Mouse (Mus musculus) CH12.LX (cell line): ENCODE data around the gene Rusc2. TPM values are rescaled to one million over a fixed set of nuclear protein-coding genes. Genes with fewer than 3 reads are reported as not detected.

Experiments used
- DNase-seq: peaks from one replicate; pipeline ENCODE4 v3.0.0-alpha.2; 2013; ENCODE audit errors: extremely low read depth
- H3K27ac ChIP-seq: 2 replicates; pipeline ENCODE4 v1.5.1; 2012; ENCODE audit warnings: low read depth, mild to moderate bottlenecking, control low read depth, moderate library complexity; ENCODE audit not compliant: insufficient read depth
- H3K27me3 ChIP-seq: replicated peaks from 2 replicates; pipeline ENCODE3; 2012; ENCODE audit warnings: inconsistent platforms
- H3K36me3 ChIP-seq, 2 experiments: replicated peaks in 1 of 2; 2 replicates each; pipeline versions ENCODE3 to v1.6.1; 2012; ENCODE audit warnings: inconsistent platforms in 1 of 2, low read length in 1 of 2, mild to moderate bottlenecking in 1 of 2, mixed read lengths in 1 of 2, moderate library complexity in 1 of 2; ENCODE audit not compliant: control insufficient read depth in 1 of 2, insufficient read depth in 1 of 2
- H3K4me1 ChIP-seq, 2 experiments: 2 replicates each; pipeline ENCODE4 v1.6.1; 2012; ENCODE audit warnings: inconsistent platforms in 1 of 2, moderate library complexity in 1 of 2; ENCODE audit not compliant: insufficient read depth in 2 of 2, control insufficient read depth in 1 of 2
- H3K4me2 ChIP-seq: 2 replicates; pipeline ENCODE4 v1.6.1; 2012; ENCODE audit warnings: low read depth, mild to moderate bottlenecking, control low read depth; ENCODE audit not compliant: poor library complexity, insufficient read depth, severe bottlenecking
- H3K4me3 ChIP-seq, 3 experiments: fragments of 150-350 bp in 1 of 3; sonication (generic) in 1 of 3; replicated peaks in 1 of 3; 2 replicates each; pipeline versions ENCODE3 to v1.5.1; 2011 to 2012; ENCODE audit warnings: low read depth in 2 of 3, low read length in 2 of 3, mild to moderate bottlenecking in 2 of 3, moderate library complexity in 2 of 3, control low read depth in 1 of 3, improper control_type of control experiment in 1 of 3, inconsistent platforms in 1 of 3, mixed read lengths in 1 of 3; ENCODE audit not compliant: poor library complexity in 1 of 3
- H3K79me2 ChIP-seq: replicated peaks from 2 replicates; pipeline ENCODE4 v1.6.1; 2012; ENCODE audit warnings: mild to moderate bottlenecking, moderate library complexity; ENCODE audit not compliant: control insufficient read depth, poor library complexity, insufficient read depth, severe bottlenecking; ENCODE audit errors: extremely low read depth
- H3K9ac ChIP-seq: 2 replicates; pipeline ENCODE4 v1.6.1; 2012; ENCODE audit warnings: low read depth, mild to moderate bottlenecking, control low read depth, moderate library complexity; ENCODE audit not compliant: insufficient read depth
- H3K9me3 ChIP-seq: replicated peaks from 2 replicates; pipeline ENCODE3; 2012; ENCODE audit warnings: low read length, inconsistent platforms, mixed read lengths
- E2F4 ChIP-seq: IDR thresholded peaks from 2 replicates; pipeline ENCODE4 v1.6.1; 2011; ENCODE audit warnings: low read depth, low read length, improper control_type of control experiment; ENCODE audit not compliant: insufficient replicate concordance
- EP300 ChIP-seq: IDR thresholded peaks from 2 replicates; pipeline ENCODE4 v1.6.1; 2011; ENCODE audit warnings: low read length, improper control_type of control experiment
- GABPA ChIP-seq: IDR thresholded peaks from 2 replicates; pipeline ENCODE4 v1.6.1; 2012; ENCODE audit warnings: low read depth, low read length, improper control_type of control experiment, inconsistent platforms; ENCODE audit not compliant: insufficient replicate concordance
- JUN ChIP-seq: IDR thresholded peaks from 2 replicates; pipeline ENCODE4 v1.6.1; 2011; ENCODE audit warnings: low read depth, mild to moderate bottlenecking, low read length, improper control_type of control experiment, moderate library complexity; ENCODE audit not compliant: insufficient read depth
- KAT2A ChIP-seq: IDR thresholded peaks from 2 replicates; pipeline ENCODE4 v1.6.1; 2012; ENCODE audit warnings: low read length, improper control_type of control experiment, inconsistent platforms; ENCODE audit not compliant: insufficient replicate concordance
- MAFK ChIP-seq: IDR thresholded peaks from 2 replicates; pipeline ENCODE4 v1.6.1; 2011; ENCODE audit warnings: low read length, improper control_type of control experiment; ENCODE audit not compliant: insufficient replicate concordance
- MAZ ChIP-seq: IDR thresholded peaks from 2 replicates; pipeline ENCODE4 v1.6.1; 2012; ENCODE audit warnings: low read depth, mild to moderate bottlenecking, inconsistent platforms, low read length, improper control_type of control experiment, moderate library complexity
- NELFE ChIP-seq: IDR thresholded peaks from 2 replicates; pipeline ENCODE4 v1.6.1; 2011; ENCODE audit warnings: low read depth, low read length, improper control_type of control experiment
- NRF1 ChIP-seq: IDR thresholded peaks from 2 replicates; pipeline ENCODE4 v1.6.1; 2014; ENCODE audit warnings: low read depth, mild to moderate bottlenecking, inconsistent platforms, low read length, improper control_type of control experiment, moderate library complexity
- POLR2A ChIP-seq: IDR thresholded peaks from 2 replicates; pipeline ENCODE4 v1.6.1; 2011; ENCODE audit warnings: low read depth, mild to moderate bottlenecking, improper control_type of control experiment, low read length
- SIN3A ChIP-seq: IDR thresholded peaks from 2 replicates; pipeline ENCODE4 v1.6.1; 2012; ENCODE audit warnings: low read length, improper control_type of control experiment, inconsistent platforms
- SMC3 ChIP-seq: IDR thresholded peaks from 2 replicates; pipeline ENCODE4 v1.6.1; 2011; ENCODE audit warnings: low read depth, low read length, improper control_type of control experiment
- TCF12 ChIP-seq: IDR thresholded peaks from 2 replicates; pipeline ENCODE4 v1.6.1; 2014; ENCODE audit warnings: low read depth, mild to moderate bottlenecking, inconsistent platforms, low read length, improper control_type of control experiment
- USF2 ChIP-seq: conservative IDR thresholded peaks from 2 replicates; pipeline ENCODE4 v1.6.1; 2011; ENCODE audit warnings: low read depth, low read length, improper control_type of control experiment
- ZKSCAN1 ChIP-seq: IDR thresholded peaks from 2 replicates; pipeline ENCODE4 v1.6.1; 2012; ENCODE audit warnings: low read depth, inconsistent platforms, low read length, improper control_type of control experiment, borderline replicate concordance
- dilution Hi-C: fragments of 300-500 bp; cut with MboI; formaldehyde crosslinking; loops from 2 replicates; pipeline ENCODE4 v1.14.3; 2020; ENCODE audit warnings: low sequenced_read_pairs; ENCODE audit not compliant: extremely low pct_unique_long_range_greater_than_20kb, extremely low pct_ligation_motif_present
- in situ Hi-C: fragments of 300-500 bp; cut with MboI; formaldehyde crosslinking; loops from 3 replicates; pipeline ENCODE4 v1.14.3; 2019; ENCODE audit warnings: low sequenced_read_pairs, low pct_ligation_motif_present, low pct_unique_long_range_greater_than_20kb, mixed read lengths
- polyA plus RNA-seq: library from polyadenylated mRNA; unstranded; fragments of >175 nt; gene quantifications from 2 replicates; pipeline ENCODE4 v1.2.1, GENCODE M21; 2012; ENCODE audit warnings: low read depth; ENCODE audit not compliant: insufficient read length
- total RNA-seq, 2 experiments: library from RNA; depleted of rRNA; stranded (reverse); fragments of 300-350 nt in 1 of 2; fragments of >200 nt in 1 of 2; gene quantifications; 2 replicates each; pipeline ENCODE4 v1.2.3; 2012 to 2014

Rusc2 gene
- total and polyA plus RNA-seq, 3 experiments: not detected

DNA sequence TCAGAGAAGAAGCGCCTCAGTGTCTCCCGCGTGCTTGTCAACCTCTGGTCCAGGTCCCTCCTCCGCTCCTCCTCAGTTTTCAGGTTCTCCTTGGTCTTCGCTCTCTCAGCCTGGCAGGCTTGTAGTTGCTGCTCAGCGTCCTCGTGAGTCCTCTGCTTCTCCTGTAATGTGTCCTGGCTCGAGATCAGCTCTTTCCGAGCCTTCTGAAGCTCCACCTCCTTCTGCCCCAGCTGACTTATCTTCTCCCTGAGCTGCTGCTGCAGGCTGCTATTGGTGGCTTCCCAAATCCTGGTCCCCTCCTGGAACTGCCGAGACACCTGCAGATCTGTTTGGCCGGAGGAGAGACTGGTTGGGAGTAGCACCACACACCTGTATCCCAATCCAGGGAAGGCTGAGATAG, 70.5 kb downstream of the Rusc2 start:
- H3K4me2 ChIP-seq: no peak overlapping the region
- no peaks in the 10 kb centered on the region for H3K79me2 ChIP-seq
- no peak overlapping the region for H3K4me3 ChIP-seq
- H3K9ac ChIP-seq: no peak overlapping the region
- in situ Hi-C loops (no loop called here), dilution Hi-C loops (no loop called here)
- H3K27me3 ChIP-seq: no peaks in the 10 kb centered on the region
- no peak for DNase-seq
- no peak overlapping the region for H3K27ac ChIP-seq
- TF ChIP-seq MAFK (no peak), E2F4 (no peak), TCF12 (no peak), JUN (no peak), SIN3A (no peak), NRF1 (no peak), POLR2A (no peak), SMC3 (no peak), USF2 (no peak)
- H3K4me1 ChIP-seq: peaks cover 21 to 57% of the 10 kb centered on the region in 2 experiments
- peaks cover 3 to 51% of the 10 kb centered on the region in 2 experiments for H3K36me3 ChIP-seq
- H3K9me3 ChIP-seq: peaks cover 9% of the 10 kb centered on the region

DNA sequence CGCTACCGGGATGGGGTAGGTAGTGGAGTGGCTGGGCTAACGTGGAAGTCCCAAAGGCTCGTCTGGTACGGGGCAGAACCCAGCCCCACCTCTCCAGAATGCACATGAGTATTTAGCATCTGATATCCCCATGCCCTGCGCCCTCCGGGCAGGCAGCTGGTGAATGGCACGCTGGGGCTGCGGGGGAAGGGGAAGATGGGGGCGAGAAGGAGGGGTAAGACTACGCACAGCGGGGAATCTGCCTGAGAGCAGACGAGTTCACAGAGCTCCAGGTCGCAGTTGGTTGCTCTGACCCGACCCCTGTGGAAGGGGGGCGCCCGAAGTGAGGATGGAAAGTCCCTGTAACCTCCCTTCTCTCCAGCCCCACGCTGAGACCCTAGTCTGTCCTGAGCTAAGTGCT, 71.6 kb downstream of the Rusc2 start:
- H3K79me2 ChIP-seq: no peaks in the 10 kb centered on the region
- H3K9me3 ChIP-seq: peaks cover 9% of the 10 kb centered on the region
- H3K36me3 ChIP-seq: peaks cover 0 to 40% of the 10 kb centered on the region in 2 experiments
- H3K27ac ChIP-seq: no peak overlapping the region
- no peak for DNase-seq
- peaks cover 21 to 63% of the 10 kb centered on the region in 2 experiments for H3K4me1 ChIP-seq
- dilution Hi-C loops: no loop called here
- peak overlapping the region; percentile 95 for H3K4me2 ChIP-seq
- H3K4me3 ChIP-seq: peak overlapping the region; percentile 55 to 69 (median 60)
- in situ Hi-C loops: no loop called here
- no peak overlapping the region for H3K9ac ChIP-seq
- no peaks in the 10 kb centered on the region for H3K27me3 ChIP-seq
- TF ChIP-seq MAZ: peak; percentile 25; the same call in 1 of the 2 replicates
- TF ChIP-seq NELFE: 0 out of 2 replicates have a peak, but pooled peaks have one; percentile 22
- TF ChIP-seq GABPA: no peak
- 0 out of 2 replicates have a peak, but pooled peaks have one; percentile 9 for TF ChIP-seq NRF1
- TF ChIP-seq EP300: no peak
- TF ChIP-seq KAT2A: no peak
- no peak for TF ChIP-seq ZKSCAN1
